Mouse (Mus musculus): Measurements from ENCODE around the gene Dpysl4.

- TF ChIP-seq POLR2A (IDR thresholded peaks at IDR 0.05; ENCODE audit: borderline replicate concordance, extremely low read depth, insufficient read depth, insufficient read length, poor library complexity, severe bottlenecking): no peak
- no peak for TF ChIP-seq CTCF (IDR thresholded peaks at IDR 0.05; ENCODE audit: borderline replicate concordance, extremely low read depth, insufficient read depth, insufficient read length)
Observed at GRCm38 (mm10) chr7:139095282-139095681, 9.5 kb downstream of the Dpysl4 start.

Data from brain, embryonic 14.5 days (tissue).